Mouse (Mus musculus) kidney, postnatal 10 days (tissue): ENCODE measurements at regions not wholly inside any gene's neighbourhood (a gene's known extent, or its start where the extent isn't known, plus 50 kb on each side); places are given as distances from the start of the nearest gene placed in this dataset.
"Not testable (repeated sequence)": the region's sequence is repeated elsewhere in the genome, so short reads cannot be mapped to it uniquely, and the experiment has no call there.

Experiments
- DNase-seq: peaks from one replicate; pipeline ENCODE4 v3.0.0; 2021; ENCODE audit warnings: mixed read lengths

GRCm38 (mm10) chr9:88237126-88237525 is 89.9 kb upstream of the Nt5e start:
- no peak for DNase-seq

GRCm38 (mm10) chr9:88238346-88238745 is 88.7 kb upstream of the Nt5e start:
- no peak for DNase-seq

DNA sequence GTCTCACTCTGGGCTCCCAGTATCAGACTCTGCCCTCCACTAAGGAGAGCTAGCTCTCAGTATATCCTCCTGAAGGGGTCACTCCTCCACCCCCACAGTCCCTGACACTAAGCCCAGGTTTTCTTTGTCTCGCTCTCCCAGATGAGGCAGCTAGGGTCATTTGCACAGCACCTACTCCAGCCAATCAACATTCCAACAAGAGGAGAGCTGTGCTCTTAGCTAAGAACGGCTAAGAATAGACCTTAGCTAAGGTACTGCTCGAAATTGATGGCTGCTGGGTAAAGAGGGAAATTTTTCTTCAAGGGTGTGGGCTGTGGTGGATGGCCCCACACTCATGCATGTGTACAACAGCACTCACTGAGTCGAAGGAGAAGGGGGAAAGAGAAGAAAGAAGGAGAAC is 86.3 kb upstream of the Nt5e start:
- no peak for DNase-seq

- peak; percentile 82 for DNase-seq
Measured at GRCm38 (mm10) chr9:88241203-88241995, 85.6 kb upstream of the Nt5e start.

- DNase-seq = no peak
Measured at GRCm38 (mm10) chr9:88242530-88242929, 84.5 kb upstream of the Nt5e start.

- DNase-seq = no peak
Measured at GRCm38 (mm10) chr9:88244492-88244891, 82.5 kb upstream of the Nt5e start.

- DNase-seq = no peak
Measured at GRCm38 (mm10) chr9:88255948-88256347, 71.0 kb upstream of the Nt5e start.

DNA sequence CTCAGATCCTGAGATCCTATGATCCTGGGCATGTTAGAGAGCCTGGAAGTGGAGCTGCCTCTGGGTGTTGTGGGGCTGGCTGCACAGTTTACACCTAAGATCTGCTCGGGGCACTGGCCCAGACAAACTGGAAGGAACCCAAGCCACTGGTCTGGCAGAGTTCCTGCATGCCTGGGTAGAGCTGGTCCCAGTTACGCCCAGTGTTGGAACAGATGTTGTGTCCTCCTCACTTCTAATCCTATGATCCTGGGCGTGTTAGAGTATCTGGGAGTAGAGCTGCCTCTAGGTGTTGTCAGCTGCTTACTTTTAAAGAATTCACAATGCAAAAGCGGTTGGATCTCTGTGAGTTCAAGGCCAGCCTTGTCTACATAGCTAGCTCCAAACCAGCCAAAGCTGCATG is 67.4 kb upstream of the Nt5e start:
- no peak for DNase-seq

DNA sequence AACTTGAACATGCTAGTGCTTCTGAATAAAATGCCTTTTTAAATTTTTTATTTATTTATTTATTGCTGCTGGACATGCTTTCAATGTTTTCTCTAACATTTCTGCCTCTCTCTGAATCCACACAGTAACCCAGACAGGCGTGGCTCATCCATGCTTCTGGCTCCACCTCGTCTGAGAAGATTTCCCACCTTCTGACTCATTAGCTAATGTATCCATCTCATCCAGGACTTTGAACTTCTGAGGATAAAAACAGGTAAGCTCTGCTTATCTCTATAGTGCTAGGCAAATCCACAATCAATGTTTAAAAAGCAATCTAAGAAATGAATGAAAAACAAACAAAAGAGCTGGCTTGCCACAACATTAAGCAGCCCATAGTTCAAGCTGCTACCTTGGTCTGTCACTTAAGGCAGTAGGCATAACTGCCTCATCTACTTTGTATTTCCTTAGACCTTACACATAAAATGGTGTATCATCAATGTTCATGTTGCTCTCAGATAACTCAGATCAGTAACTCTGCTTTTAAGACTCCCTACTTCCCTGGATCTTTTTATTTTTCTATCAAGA is 66.8 kb upstream of the Nt5e start:
- DNase-seq = no peak

GRCm38 (mm10) chr9:88262461-88262860 is 64.5 kb upstream of the Nt5e start:
- no peak for DNase-seq

- DNase-seq = not testable (repeated sequence)
Measured at GRCm38 (mm10) chr9:88266346-88266745, 60.7 kb upstream of the Nt5e start.

- no peak for DNase-seq
Measured at GRCm38 (mm10) chr9:88268811-88269210, 58.2 kb upstream of the Nt5e start.

- no peak for DNase-seq
Measured at GRCm38 (mm10) chr9:88269216-88269615, 57.8 kb upstream of the Nt5e start.

DNA sequence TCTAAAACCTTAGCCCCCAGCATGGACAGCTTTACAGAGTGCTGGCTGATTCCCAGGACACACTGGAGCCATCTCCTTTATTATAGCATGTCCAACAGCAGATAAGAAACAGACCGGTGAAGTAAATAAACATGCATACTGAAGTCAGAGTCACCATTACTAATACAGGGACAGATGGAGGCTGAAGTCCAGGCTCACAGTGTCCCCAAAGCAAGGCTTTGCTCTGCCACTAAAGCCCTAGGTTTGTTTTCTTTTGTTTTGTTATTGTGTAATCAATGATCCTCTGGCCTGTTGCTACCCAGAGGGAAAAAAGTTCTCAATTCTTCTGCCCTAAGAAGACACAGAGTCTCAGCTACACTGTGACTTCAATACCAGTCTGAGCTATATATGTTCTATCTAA is 56.2 kb upstream of the Nt5e start:
- DNase-seq = no peak

GRCm38 (mm10) chr9:88273304-88273703 is 53.7 kb upstream of the Nt5e start:
- DNase-seq = no peak

DNA sequence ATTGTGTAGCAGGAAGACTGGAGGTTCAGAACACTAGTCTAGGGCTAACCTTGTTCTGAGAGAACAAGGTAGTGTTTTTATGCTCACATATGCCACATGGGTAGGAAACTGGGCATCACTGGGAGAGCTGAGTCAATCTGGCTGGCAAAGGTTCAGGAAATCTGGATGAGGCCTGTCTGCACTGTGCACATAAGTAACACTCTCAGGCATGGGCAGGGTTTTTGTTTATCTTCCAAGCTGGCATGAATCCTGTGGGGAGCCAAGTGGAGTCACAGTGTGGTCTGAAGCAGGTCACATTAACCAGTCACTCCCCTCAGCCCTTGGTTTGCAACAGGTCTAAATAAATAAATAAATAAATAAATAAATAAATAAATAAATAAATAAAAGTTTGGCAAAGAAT is 53.0 kb upstream of the Nt5e start:
- peak; percentile 44 for DNase-seq

DNA sequence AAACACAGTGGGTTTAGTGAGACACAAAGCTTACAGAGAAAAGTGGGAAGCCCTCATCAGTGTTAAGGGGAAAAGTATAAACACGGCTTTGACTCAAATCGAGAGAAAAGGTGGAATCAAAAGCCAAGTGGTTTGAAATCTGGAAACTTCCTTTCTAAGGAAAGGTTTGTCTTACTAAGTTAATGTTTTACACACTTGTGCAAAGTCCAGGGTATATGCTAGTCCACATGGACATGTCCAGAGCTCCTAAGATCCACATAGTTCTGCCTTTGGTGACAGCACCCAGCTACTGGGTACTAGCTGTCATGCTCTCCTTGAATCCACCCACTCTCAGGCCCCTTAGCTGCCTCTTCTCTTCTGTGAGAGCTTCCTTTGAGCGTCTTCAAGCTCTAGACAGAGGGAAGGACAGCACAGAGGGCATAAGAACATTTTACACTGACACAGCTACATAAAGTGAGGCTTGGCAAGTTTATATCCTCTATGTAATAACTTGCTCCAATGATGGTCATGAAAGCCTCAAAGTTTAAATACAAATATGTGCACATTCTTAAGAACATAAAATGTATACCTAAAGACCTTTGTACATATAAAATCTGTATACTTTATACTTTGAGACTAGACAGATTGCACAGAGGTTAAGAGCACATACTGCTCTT is 52.2 kb upstream of the Nt5e start:
- DNase-seq = no peak

GRCm38 (mm10) chr9:88276023-88276568 is 50.9 kb upstream of the Nt5e start:
- no peak for DNase-seq

GRCm38 (mm10) chr9:88277031-88277430 is 50.0 kb upstream of the Nt5e start:
- no peak for DNase-seq
